Mouse (Mus musculus): ENCODE data around the gene Slfn2.

GRCm38 (mm10) chr11:83060412-83061020 is 4.4 kb upstream of the Slfn2 start:
- TF ChIP-seq CTCF (IDR thresholded peaks at IDR 0.05; ENCODE audit: low read depth) (no peak), EP300 (IDR thresholded peaks at IDR 0.05; ENCODE audit: low read depth) (no peak)
